Mouse (Mus musculus): Measurements from ENCODE around the gene Chn2. TPM values are rescaled to one million over a fixed set of nuclear protein-coding genes. Genes with fewer than 3 reads are reported as not detected.

Gene Chn2
- polyA plus RNA-seq, 1 experiment from 2014 or later, result 32.5 TPM

GRCm38 (mm10) chr6:54045748-54046721 lies 6.7 kb downstream of the Chn2 start:
- Histone ChIP-seq H3K27me3 (no peaks in the 10 kb centered on the region), H3K9ac (no peak overlapping the region), H3K4me3 (no peak overlapping the region), H3K4me1 (replicated peaks) (peaks cover 11% of the 10 kb centered on the region), H3K27ac (replicated peaks) (no peak overlapping the region), H3K36me3 (no peaks in the 10 kb centered on the region), H3K4me2 (no peak overlapping the region), H3K9me3 (no peaks in the 10 kb centered on the region)
- WGBS, result 73% methylated on average over 8 of the region's 8 CpGs
- ATAC-seq (ENCODE audit: low FRiP score, low read depth), result no peak

- WGBS, result 65% methylated on average over 11 of the region's 11 CpGs
- H3K4me2 ChIP-seq, result no peak overlapping the region
- H3K9me3 ChIP-seq, result no peaks in the 10 kb centered on the region
- H3K4me3 ChIP-seq, result no peak overlapping the region
- H3K36me3 ChIP-seq, result no peaks in the 10 kb centered on the region
- peaks cover 13% of the 10 kb centered on the region for H3K4me1 ChIP-seq (replicated peaks)
- ATAC-seq (ENCODE audit: low FRiP score, low read depth), result peak; percentile 48; the same call in 1 of the 2 replicates
- no peak overlapping the region for H3K27ac ChIP-seq (replicated peaks)
- no peaks in the 10 kb centered on the region for H3K27me3 ChIP-seq
- no peak overlapping the region for H3K9ac ChIP-seq
These were observed 7.8 kb downstream of the Chn2 start for GRCm38 (mm10) chr6:54046884-54047747.

- H3K36me3 ChIP-seq, result no peaks in the 10 kb centered on the region
- ATAC-seq (ENCODE audit: low FRiP score, low read depth), result no peak
- no peak overlapping the region for H3K4me2 ChIP-seq
- peaks cover 12% of the 10 kb centered on the region; the same call in 1 of the 2 replicates for H3K4me1 ChIP-seq (replicated peaks)
- H3K27ac ChIP-seq (replicated peaks), result no peak overlapping the region
- 92% methylated on average over 6 of the region's 6 CpGs for WGBS
- H3K4me3 ChIP-seq, result no peak overlapping the region
- no peaks in the 10 kb centered on the region for H3K27me3 ChIP-seq
- H3K9ac ChIP-seq, result no peak overlapping the region
- no peaks in the 10 kb centered on the region for H3K9me3 ChIP-seq
These were observed 9.4 kb downstream of the Chn2 start for GRCm38 (mm10) chr6:54048768-54049167.

GRCm38 (mm10) chr6:54051173-54051572 lies 11.8 kb downstream of the Chn2 start:
- no peak for ATAC-seq (ENCODE audit: low FRiP score, low read depth)
- H3K4me1 ChIP-seq (replicated peaks), result peaks cover 16% of the 10 kb centered on the region; the same call in 1 of the 2 replicates
- no peak overlapping the region for H3K9ac ChIP-seq
- H3K27ac ChIP-seq (replicated peaks), result no peak overlapping the region
- no peaks in the 10 kb centered on the region for H3K36me3 ChIP-seq
- no peak overlapping the region for H3K4me2 ChIP-seq
- no peak overlapping the region for H3K4me3 ChIP-seq
- WGBS, result 55% methylated on average over 7 of the region's 7 CpGs
- no peaks in the 10 kb centered on the region for H3K27me3 ChIP-seq
- H3K9me3 ChIP-seq, result no peaks in the 10 kb centered on the region

- Histone ChIP-seq H3K9me3 (no peaks in the 10 kb centered on the region), H3K27ac (replicated peaks) (no peak overlapping the region), H3K4me2 (no peak overlapping the region), H3K4me1 (replicated peaks) (peaks cover 23% of the 10 kb centered on the region), H3K4me3 (no peak overlapping the region), H3K36me3 (no peaks in the 10 kb centered on the region), H3K27me3 (no peaks in the 10 kb centered on the region), H3K9ac (no peak overlapping the region)
- 88% methylated on average over 7 of the region's 7 CpGs for WGBS
- ATAC-seq (ENCODE audit: low FRiP score, low read depth), result no peak
These were observed 12.8 kb downstream of the Chn2 start for GRCm38 (mm10) chr6:54052124-54052523.

- 81% methylated on average over 1 of the region's 1 CpGs for WGBS
- Histone ChIP-seq H3K9ac (no peak overlapping the region), H3K4me1 (replicated peaks) (peaks cover 23% of the 10 kb centered on the region), H3K27ac (replicated peaks) (no peak overlapping the region), H3K4me2 (no peak overlapping the region), H3K9me3 (no peaks in the 10 kb centered on the region), H3K27me3 (no peaks in the 10 kb centered on the region), H3K4me3 (no peak overlapping the region), H3K36me3 (no peaks in the 10 kb centered on the region)
- ATAC-seq (ENCODE audit: low FRiP score, low read depth), result no peak
These were observed 13.3 kb downstream of the Chn2 start for GRCm38 (mm10) chr6:54052666-54053065.

- ATAC-seq (ENCODE audit: low FRiP score, low read depth), result no peak
- H3K27me3 ChIP-seq, result no peaks in the 10 kb centered on the region
- H3K27ac ChIP-seq (replicated peaks), result no peak overlapping the region
- no peak overlapping the region for H3K9ac ChIP-seq
- H3K4me2 ChIP-seq, result no peak overlapping the region
- H3K4me3 ChIP-seq, result no peak overlapping the region
- 58% methylated on average over 3 of the region's 3 CpGs for WGBS
- peaks cover 23% of the 10 kb centered on the region for H3K4me1 ChIP-seq (replicated peaks)
- no peaks in the 10 kb centered on the region for H3K9me3 ChIP-seq
- H3K36me3 ChIP-seq, result no peaks in the 10 kb centered on the region
These were observed 14.0 kb downstream of the Chn2 start for GRCm38 (mm10) chr6:54053316-54053715.

- 72% methylated on average over 5 of the region's 5 CpGs for WGBS
- Histone ChIP-seq H3K27ac (replicated peaks) (no peak overlapping the region), H3K9me3 (no peaks in the 10 kb centered on the region), H3K27me3 (no peaks in the 10 kb centered on the region), H3K4me2 (no peak overlapping the region), H3K36me3 (no peaks in the 10 kb centered on the region), H3K4me1 (replicated peaks) (peaks cover 27% of the 10 kb centered on the region), H3K4me3 (no peak overlapping the region), H3K9ac (no peak overlapping the region)
- no peak for ATAC-seq (ENCODE audit: low FRiP score, low read depth)
These were observed 16.0 kb downstream of the Chn2 start for GRCm38 (mm10) chr6:54055387-54055786.

GRCm38 (mm10) chr6:54056548-54057532 lies 17.5 kb downstream of the Chn2 start:
- H3K9ac ChIP-seq, result no peak overlapping the region
- no peak overlapping the region for H3K27ac ChIP-seq (replicated peaks)
- H3K36me3 ChIP-seq, result no peaks in the 10 kb centered on the region
- H3K4me3 ChIP-seq, result no peak overlapping the region
- no peaks in the 10 kb centered on the region for H3K9me3 ChIP-seq
- ATAC-seq (ENCODE audit: low FRiP score, low read depth), result peak; percentile 36; the same call in 1 of the 2 replicates
- no peaks in the 10 kb centered on the region for H3K27me3 ChIP-seq
- H3K4me1 ChIP-seq (replicated peaks), result peaks cover 25% of the 10 kb centered on the region
- H3K4me2 ChIP-seq, result no peak overlapping the region
- 64% methylated on average over 18 of the region's 18 CpGs for WGBS

GRCm38 (mm10) chr6:54057661-54058060 lies 18.3 kb downstream of the Chn2 start:
- H3K27ac ChIP-seq (replicated peaks), result no peak overlapping the region
- H3K4me2 ChIP-seq, result no peak overlapping the region
- ATAC-seq (ENCODE audit: low FRiP score, low read depth), result no peak
- 82% methylated on average over 10 of the region's 10 CpGs for WGBS
- peaks cover 23% of the 10 kb centered on the region for H3K4me1 ChIP-seq (replicated peaks)
- no peak overlapping the region for H3K9ac ChIP-seq
- H3K9me3 ChIP-seq, result no peaks in the 10 kb centered on the region
- H3K36me3 ChIP-seq, result no peaks in the 10 kb centered on the region
- no peaks in the 10 kb centered on the region for H3K27me3 ChIP-seq
- H3K4me3 ChIP-seq, result no peak overlapping the region

GRCm38 (mm10) chr6:54058837-54059236 lies 19.5 kb downstream of the Chn2 start:
- Histone ChIP-seq H3K27me3 (no peaks in the 10 kb centered on the region), H3K4me2 (no peak overlapping the region), H3K9ac (no peak overlapping the region), H3K9me3 (no peaks in the 10 kb centered on the region), H3K4me3 (no peak overlapping the region), H3K27ac (replicated peaks) (no peak overlapping the region), H3K4me1 (replicated peaks) (peaks cover 28% of the 10 kb centered on the region), H3K36me3 (no peaks in the 10 kb centered on the region)
- WGBS, result 85% methylated on average over 8 of the region's 8 CpGs
- ATAC-seq (ENCODE audit: low FRiP score, low read depth), result no peak

Data from hindbrain, embryonic 15.5 days (tissue).